Mouse (Mus musculus): Measurements from ENCODE around the gene Lef1.

Gene Lef1

DNA sequence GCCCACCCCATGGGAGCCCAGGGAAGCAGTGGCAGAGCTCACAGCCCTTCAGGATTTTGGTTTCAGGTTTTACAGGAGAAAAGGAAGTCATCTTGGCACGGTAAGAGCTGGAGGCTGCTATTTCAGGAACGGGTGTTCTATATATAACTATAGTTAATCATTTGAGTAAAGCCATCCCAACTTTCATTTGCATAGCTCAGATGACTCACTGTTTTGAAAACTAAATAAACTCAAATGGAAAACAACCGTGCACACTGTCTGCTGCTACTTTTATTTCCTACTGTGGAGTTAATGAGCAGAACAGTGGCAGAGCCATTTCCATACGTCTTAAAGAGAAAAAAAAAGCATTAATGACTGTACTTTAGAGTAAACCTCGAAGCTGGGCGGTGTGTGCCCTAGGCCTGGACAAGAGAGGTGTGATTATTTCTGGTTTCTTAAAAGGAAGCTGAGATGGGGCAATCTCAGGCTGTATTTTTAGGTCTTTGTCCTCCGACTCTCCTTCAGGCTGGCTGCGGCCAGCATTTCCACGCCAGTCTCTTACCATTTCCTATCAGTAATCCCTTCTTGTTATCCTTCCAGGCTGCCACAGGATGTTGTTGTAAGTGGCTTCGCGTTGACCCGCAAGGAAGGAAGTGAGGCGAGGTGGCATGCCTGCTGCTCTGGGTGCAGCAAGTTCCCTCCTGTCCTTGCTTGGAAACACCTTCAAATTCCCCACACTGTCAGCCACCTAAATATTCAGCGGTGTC, 29.2 kb downstream of the Lef1 start:
- DNase-seq (ENCODE audit: low spot score): peak; percentile 12

GRCm38 (mm10) chr3:131140091-131140462, 29.8 kb downstream of the Lef1 start:
- no peak for DNase-seq (ENCODE audit: low spot score)

DNA sequence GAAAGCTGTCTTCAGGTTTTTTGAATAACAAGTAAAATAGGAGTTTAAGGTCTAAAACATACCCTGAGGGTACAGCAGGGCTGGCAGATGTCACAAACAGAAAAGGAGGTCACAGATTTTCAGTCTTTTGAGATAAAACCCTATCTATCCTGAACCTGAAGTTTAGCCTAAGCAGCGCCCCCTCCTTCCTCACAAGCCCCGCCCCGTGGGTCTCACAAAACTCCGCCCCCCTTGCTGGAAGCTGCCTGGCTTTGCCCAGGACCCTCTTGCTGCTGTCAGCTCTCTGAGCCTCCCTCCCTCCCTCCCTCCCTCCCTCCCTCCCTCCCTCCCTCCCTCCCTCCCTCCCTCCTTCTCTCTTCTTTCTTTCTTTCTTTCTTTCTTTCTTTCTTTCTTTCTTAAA, 31.3 kb downstream of the Lef1 start:
- no peak for DNase-seq (ENCODE audit: low spot score)

GRCm38 (mm10) chr3:131144250-131144649, 34.0 kb downstream of the Lef1 start:
- no peak for DNase-seq (ENCODE audit: low spot score)

GRCm38 (mm10) chr3:131152921-131153320, 42.6 kb downstream of the Lef1 start:
- no peak for DNase-seq (ENCODE audit: low spot score)

- DNase-seq (ENCODE audit: low spot score): no peak
Observed at GRCm38 (mm10) chr3:131153896-131154295, 43.6 kb downstream of the Lef1 start.

- DNase-seq (ENCODE audit: low spot score): no peak
Observed at GRCm38 (mm10) chr3:131154576-131154975, 44.3 kb downstream of the Lef1 start.

DNA sequence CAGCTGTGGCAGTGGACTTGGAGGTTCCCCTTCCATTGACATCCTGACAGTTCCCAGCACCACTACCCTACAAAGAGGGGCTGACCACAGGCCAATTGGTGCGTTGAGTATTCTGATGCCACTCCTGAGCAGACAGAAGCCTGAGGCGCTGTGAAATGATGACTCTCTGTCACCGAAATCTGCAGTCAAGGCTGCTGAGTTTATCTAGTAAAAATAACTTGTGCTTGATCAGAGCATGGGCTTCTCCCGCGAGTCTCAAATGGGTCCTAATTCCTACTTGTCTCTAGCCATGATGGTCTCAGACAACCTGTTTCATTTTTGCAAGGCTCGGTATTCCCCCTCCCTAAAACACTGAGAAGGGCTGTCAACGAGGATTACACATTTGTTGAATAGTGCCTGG, 44.8 kb downstream of the Lef1 start:
- DNase-seq (ENCODE audit: low spot score): no peak

DNA sequence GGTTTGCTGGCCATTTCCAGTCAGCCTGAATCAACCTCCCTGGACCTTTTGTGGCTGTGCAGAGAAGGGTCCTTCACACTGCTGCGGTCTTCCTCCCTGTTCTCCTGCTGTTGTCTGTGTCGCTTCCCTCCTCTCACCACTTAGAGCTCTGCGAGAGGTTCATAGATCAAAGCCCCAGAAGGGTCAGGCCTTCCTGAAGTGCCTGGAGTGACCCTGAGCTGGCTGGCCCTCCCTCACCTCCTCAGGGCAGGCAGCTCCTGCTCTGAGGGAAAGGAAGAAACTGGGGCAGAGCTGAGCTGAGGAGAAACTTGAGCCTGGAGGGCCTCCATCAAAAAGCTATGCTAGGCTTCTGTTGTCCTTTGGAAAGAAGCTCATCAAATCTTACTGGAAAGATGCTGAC, 45.4 kb downstream of the Lef1 start:
- no peak for DNase-seq (ENCODE audit: low spot score)

DNA sequence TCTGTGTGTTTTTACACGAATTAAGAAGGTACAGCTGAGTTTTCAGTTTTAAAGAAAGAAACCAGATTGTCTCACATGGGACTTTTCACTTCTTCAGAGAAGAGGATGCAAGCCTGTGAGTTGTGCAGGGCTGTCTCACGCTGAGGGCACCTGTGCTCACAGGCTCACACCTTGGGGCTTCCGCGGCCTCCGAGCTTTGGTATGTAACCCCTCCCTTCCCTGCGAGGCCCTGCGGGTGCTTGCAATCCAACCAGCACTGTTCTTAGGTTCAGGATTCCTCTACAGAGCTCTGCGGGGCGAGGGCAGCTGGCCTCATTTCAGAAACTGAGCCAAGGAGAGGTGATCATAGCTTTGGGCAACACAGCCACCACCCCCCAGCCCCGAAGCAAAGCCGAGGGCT, 46.1 kb downstream of the Lef1 start:
- DNase-seq (ENCODE audit: low spot score): no peak

DNA sequence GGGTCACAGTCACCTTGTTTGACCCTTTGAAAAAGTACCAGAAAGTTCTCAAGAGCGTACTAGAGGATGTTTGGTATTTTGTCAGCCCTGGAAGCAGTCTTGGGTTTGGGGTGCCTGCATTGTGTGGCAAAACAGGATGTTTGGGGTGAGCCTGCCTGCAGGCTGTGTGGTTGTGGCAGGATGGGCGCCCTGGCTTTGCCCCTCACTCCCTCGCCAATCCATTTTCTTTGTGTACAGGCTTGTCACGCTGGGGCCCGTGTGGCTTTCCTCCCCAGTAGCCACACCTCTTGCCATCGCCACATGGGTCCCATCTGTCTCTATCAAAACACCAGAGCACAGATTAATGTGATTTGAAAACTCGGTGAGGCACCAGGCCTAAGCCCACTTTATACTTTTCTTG, 47.2 kb downstream of the Lef1 start:
- DNase-seq (ENCODE audit: low spot score): peak; percentile 51

DNA sequence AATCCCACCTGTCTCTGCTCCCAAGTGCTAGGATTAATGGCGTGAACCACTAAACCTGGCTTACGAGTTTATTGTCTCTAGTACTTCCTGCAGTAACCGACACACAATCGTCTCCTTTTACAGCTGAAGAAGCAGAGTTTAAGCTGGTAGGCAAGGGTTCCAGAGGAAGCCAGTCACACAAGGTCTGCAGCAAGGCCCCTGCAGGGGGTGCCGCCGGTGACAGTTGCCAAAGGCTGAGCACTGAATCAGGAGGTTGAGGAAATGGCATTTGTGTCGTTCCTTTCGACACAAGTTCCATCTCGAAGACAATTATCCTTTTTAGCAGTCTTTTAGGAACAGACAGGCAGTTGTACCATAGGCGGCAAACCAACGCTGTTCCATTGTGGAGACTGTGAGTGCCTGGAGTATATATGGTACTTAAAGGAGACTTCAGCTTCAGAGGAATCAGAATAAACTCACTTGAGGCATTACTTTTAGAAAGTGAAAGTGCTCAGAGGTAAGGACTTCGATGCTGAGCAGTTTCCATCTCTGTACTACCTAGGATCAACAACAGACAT, 49.0 kb downstream of the Lef1 start:
- DNase-seq (ENCODE audit: low spot score): no peak

GRCm38 (mm10) chr3:131159881-131160615, 49.8 kb downstream of the Lef1 start:
- no peak for DNase-seq (ENCODE audit: low spot score)

DNA sequence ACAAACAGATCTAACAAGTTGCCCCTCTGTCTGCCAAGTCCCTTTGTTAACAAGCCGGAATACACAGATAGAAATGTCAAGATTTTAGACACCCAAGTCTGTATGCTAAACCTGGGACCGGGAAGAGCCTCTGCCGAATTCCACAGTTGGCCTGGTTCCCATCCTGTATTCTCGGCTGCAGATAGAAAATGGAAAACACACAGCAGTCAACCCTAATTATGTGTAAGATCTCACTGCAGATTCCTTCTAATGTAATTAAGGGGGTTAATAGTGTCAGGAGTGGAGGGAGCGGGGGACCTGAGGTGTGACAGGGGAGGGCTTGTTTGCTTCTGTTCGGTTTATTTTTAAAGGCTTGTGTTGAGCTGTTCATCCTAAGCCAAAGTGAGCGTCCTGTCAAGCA, 50.6 kb downstream of the Lef1 start:
- DNase-seq (ENCODE audit: low spot score): no peak

DNA sequence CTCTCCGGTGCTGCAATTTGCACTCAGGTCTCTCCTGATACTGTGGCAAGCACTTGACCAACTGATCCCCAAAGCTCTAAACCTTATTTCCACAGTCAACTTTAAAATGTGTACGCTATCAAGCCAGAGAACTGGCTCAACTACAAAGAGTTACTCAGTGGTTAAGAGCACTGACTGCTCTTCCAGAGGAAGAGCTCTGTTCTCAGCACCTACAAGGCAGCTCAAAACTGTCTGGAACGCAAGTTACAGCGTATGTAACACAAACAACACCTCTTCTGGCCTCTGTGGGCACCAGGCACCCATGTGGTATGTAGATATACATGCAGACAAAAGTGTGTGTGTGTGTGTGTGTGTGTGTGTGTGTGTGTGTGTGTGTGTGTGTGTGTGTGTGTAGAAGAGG, 57.5 kb downstream of the Lef1 start:
- no peak for DNase-seq (ENCODE audit: low spot score)

GRCm38 (mm10) chr3:131169161-131169560, 58.9 kb downstream of the Lef1 start:
- no peak for DNase-seq (ENCODE audit: low spot score)

GRCm38 (mm10) chr3:131170099-131170643, 59.9 kb downstream of the Lef1 start:
- DNase-seq (ENCODE audit: low spot score): no peak

DNA sequence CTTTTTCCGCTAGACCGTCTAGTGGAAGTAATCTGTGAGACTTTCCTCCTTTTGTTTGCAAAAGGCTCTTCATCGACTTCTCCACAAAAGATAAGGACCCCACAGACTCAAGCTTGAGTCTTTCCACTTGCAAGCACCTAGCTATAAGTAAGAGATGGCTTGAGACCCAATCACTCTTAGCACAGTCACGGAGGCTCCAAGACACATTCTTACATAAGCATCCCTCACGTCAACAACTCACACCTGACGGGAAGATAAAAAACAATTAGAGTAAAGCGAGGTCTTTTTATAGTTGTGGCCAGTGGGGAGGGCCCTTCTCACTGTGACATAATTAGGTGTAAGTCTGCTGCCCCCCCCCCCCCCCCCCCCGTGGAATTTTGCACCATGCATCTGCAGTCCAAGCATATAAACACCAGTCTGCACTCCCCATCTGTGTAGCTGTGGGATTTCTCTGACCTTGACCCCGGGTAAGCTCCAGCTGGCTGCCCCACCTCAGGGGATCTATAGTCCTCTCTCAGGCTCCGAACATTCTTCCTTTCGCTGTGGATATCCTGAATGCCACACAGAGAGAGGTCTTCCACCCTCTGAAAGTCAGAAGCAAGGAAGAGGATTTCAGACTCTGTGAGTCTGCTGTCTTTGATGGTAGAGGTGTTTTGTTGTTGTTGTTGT, 61.2 kb downstream of the Lef1 start:
- no peak for DNase-seq (ENCODE audit: low spot score)

- no peak for DNase-seq (ENCODE audit: low spot score)
Observed at GRCm38 (mm10) chr3:131172293-131172692, 62.0 kb downstream of the Lef1 start.

DNA sequence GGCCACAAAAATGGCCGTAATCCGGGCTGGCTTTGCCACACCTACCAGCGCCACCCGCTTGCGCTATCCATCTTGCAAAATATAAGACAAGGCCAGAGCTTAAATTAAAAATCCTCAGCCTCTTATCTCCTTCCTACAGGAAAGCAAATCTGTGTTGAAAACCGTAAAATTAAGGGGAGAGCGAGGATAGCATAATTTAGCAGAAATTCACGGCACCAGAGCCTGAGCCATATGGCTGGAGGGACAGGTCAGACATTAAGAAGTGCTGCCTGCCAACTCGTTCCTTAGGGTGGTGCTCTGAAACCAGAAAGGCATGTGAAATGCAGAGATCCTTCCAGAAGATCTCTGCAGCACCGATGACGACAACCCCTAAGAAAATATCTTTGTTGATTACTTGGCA, 70.7 kb downstream of the Lef1 start:
- no peak for DNase-seq (ENCODE audit: low spot score)

- no peak for DNase-seq (ENCODE audit: low spot score)
Observed at GRCm38 (mm10) chr3:131182158-131182557, 71.9 kb downstream of the Lef1 start.

- DNase-seq (ENCODE audit: low spot score): peak; percentile 11
Observed at GRCm38 (mm10) chr3:131186193-131186592, 75.9 kb downstream of the Lef1 start.

DNA sequence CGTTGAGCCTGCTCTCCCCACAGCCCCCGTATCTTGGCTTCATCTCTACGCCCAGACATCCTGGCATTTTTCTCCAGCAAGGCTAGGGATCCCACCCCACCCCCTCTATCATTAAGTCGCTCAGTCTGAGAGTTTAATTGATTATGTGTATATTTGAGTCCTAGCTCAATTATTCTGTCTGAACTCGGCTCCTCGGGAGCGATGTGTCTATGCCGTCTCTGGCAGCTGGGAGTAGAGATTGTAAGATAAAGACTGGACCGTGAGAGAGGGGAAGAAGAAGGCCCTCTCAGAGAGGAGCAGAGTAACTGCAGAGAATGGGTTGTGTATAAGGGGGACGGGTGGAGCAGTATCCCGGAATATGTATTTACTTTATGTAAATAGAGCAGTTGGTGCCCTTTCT, 80.0 kb downstream of the Lef1 start:
- no peak for DNase-seq (ENCODE audit: low spot score)

All from lung, postnatal 25 days (tissue).